Mouse (Mus musculus) v-Abl transformed pro-B cells (cell line): ENCODE results near the gene Jakmip3.

Experiments
- in situ Hi-C, 2 experiments: fragments of 400-800 bp; cut with MboI; formaldehyde crosslinking; loops; one replicate each; pipeline ENCODE4 v1.15.1; 2025; ENCODE audit not compliant: unreplicated experiment in 2 of 2

Jakmip3 gene

GRCm38 (mm10) chr7:139089892-139090874 lies 149.7 kb downstream of the Jakmip3 start:
- in situ Hi-C loops: no loop called here

- in situ Hi-C loops: no loop called here
These were observed 151.2 kb downstream of the Jakmip3 start for GRCm38 (mm10) chr7:139091681-139092080.

- in situ Hi-C loops: no loop called here
These were observed 152.1 kb downstream of the Jakmip3 start for GRCm38 (mm10) chr7:139092676-139093075.

- in situ Hi-C loops: no loop called here
These were observed 152.6 kb downstream of the Jakmip3 start for GRCm38 (mm10) chr7:139093124-139093523.

GRCm38 (mm10) chr7:139093781-139094180 lies 153.3 kb downstream of the Jakmip3 start:
- in situ Hi-C loops: no loop called here

- in situ Hi-C loops: no loop called here
These were observed 154.2 kb downstream of the Jakmip3 start for GRCm38 (mm10) chr7:139094761-139095160.

- in situ Hi-C loops: no loop called here
These were observed 154.8 kb downstream of the Jakmip3 start for GRCm38 (mm10) chr7:139095282-139095681.

- in situ Hi-C loops: no loop called here
These were observed 155.9 kb downstream of the Jakmip3 start for GRCm38 (mm10) chr7:139096399-139096798.

- in situ Hi-C loops: loop anchor here in 1 of 2 experiments (25.0 kb wide), 1 partner anchor 387 kb away; no protein-coding TSS in a partner anchor
These were observed 160.1 kb downstream of the Jakmip3 start for GRCm38 (mm10) chr7:139100531-139101095.

GRCm38 (mm10) chr7:139101286-139101804 lies 160.8 kb downstream of the Jakmip3 start:
- in situ Hi-C loops: loop anchor here in 1 of 2 experiments (25.0 kb wide), 1 partner anchor 386 kb away; no protein-coding TSS in a partner anchor

GRCm38 (mm10) chr7:139101826-139102225 lies 161.3 kb downstream of the Jakmip3 start:
- in situ Hi-C loops: loop anchor here in 1 of 2 experiments (25.0 kb wide), 1 partner anchor 385 kb away; no protein-coding TSS in a partner anchor

- in situ Hi-C loops: loop anchor here in 1 of 2 experiments (25.0 kb wide), 1 partner anchor 383 kb away; no protein-coding TSS in a partner anchor
These were observed 163.4 kb downstream of the Jakmip3 start for GRCm38 (mm10) chr7:139103960-139104381.

GRCm38 (mm10) chr7:139105076-139105475 lies 164.5 kb downstream of the Jakmip3 start:
- in situ Hi-C loops: loop anchor here in 1 of 2 experiments (25.0 kb wide), 1 partner anchor 382 kb away; no protein-coding TSS in a partner anchor

- in situ Hi-C loops: loop anchor here in 1 of 2 experiments (25.0 kb wide), 1 partner anchor 382 kb away; no protein-coding TSS in a partner anchor
These were observed 165.2 kb downstream of the Jakmip3 start for GRCm38 (mm10) chr7:139105705-139106104.

- in situ Hi-C loops: loop anchor here in 1 of 2 experiments (25.0 kb wide), 1 partner anchor 379 kb away; no protein-coding TSS in a partner anchor
These were observed 167.5 kb downstream of the Jakmip3 start for GRCm38 (mm10) chr7:139107908-139108650.

- in situ Hi-C loops: loop anchor here (10.0 to 25.0 kb wide), 2 partner anchors 176 to 368 kb away; no protein-coding TSS in a partner anchor
These were observed 178.7 kb downstream of the Jakmip3 start for GRCm38 (mm10) chr7:139119152-139119774.

- in situ Hi-C loops: loop anchor here (5.0 to 25.0 kb wide), 3 partner anchors 175 to 368 kb away; no protein-coding TSS in a partner anchor
These were observed 179.2 kb downstream of the Jakmip3 start for GRCm38 (mm10) chr7:139119775-139120153.

GRCm38 (mm10) chr7:139125881-139126280 lies 185.4 kb downstream of the Jakmip3 start:
- in situ Hi-C loops: no loop called here

GRCm38 (mm10) chr7:139126549-139126948 lies 186.0 kb downstream of the Jakmip3 start:
- in situ Hi-C loops: no loop called here
